Mouse (Mus musculus): Measurements from ENCODE around the gene Fgfr1op. TPM values are rescaled to one million over a fixed set of nuclear protein-coding genes. Genes with fewer than 3 reads are reported as not detected.
"Not testable (repeated sequence)": the region's sequence is repeated elsewhere in the genome, so short reads cannot be mapped to it uniquely, and the experiment has no call there.

Fgfr1op gene
- total RNA-seq, 2 experiments from 2014 or later: 14.9 to 17.9 TPM

DNA sequence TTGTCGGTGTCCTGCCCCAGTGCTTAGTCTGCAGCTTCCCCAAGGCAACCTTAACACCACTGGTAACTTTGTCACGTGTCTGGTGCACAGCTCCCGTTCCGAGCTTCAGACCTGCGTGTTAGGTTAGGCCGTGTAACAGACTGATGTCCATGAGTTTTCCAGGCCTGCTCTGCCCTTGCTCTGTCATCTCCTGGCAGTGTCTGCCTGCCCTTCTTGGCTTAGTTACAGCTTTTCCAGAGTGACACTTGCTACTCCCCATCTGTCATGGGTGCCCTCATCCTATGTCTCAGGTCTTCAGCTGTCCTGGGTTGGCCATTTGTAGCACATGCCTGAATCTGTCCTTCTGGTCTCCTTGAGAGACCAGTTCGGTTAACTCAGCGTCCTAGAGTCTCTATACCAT, 2.1 kb downstream of the Fgfr1op start:
- peak; percentile 53 for DNase-seq (ENCODE audit: low spot score)

DNA sequence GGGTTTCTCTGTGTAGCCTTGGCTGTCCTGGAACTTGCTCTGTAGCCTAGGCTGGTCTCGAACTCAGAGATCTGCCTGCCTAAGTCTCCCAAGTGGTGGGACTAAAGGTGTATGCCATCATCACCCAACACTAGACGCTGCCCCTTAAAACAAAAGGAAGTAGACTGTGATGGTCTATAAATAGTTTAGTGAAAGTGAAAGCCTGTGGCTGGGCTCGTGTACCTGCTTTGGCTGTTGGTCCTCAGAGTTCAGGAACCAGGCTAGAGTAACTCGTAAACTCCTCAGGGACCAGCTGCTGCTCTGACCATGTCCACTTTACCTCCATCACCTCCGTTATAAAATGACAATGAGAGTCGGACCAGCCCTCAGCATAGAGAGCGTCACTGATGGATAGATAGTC, 5.0 kb downstream of the Fgfr1op start:
- DNase-seq (ENCODE audit: low spot score): no peak

DNA sequence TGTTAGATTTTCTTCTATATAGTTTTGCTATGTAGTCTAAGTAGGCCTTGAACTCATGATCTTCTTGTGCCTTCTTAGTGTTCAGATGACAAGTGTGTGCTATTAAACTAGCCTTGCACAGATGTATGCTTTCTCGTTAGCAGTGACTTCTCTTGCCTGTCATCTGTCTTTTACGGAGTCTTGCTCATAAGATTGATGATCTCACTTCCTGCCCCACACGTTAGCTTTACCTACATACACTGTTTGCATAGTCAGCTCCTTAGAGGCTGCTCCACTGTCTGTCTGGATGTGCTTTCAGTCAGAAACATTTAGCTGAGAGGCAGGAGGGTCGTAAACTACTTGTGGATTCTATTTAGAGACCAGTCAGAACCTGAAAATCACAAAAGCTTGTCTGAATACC, 5.8 kb downstream of the Fgfr1op start:
- no peak for DNase-seq (ENCODE audit: low spot score)

DNA sequence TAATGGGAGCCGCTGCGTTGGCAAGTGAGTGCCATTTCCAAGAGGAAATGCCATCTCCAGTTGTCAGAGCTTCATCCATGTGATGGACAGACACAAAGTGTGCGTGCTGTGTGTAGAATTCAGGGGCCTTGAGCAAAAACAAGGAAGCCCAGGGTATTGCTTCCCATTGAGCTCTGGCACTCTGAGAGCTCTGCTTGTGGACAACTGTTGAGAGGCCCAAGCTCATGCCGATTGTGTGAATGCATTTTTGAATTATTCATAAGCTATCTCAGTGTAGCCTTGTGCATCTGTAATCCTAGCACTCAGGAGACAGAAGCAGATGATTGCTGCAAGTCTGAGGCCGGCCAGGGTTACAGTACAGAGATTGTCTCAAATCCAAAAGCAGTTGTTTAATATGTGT, 11.8 kb downstream of the Fgfr1op start:
- no peak for DNase-seq (ENCODE audit: low spot score)

DNA sequence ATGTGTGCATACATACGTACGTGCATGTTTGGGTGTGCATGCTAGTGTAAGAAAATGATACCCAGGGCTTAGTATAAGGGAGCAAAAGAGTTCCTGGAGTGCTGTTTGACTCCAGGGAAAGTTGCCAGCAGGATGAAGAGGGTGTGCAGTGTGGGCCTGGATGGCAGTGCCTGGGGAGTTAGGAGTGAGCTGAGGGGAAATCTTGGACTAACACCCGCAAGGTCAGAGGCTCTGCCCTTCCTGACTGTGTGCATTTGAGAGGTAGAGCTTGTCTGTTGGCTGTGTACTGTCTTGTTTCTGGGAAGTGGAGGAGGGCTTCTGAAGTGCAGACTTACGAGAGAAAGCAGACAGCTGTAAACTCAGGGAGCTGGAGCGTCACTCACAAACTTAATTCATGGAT, 18.5 kb downstream of the Fgfr1op start:
- DNase-seq (ENCODE audit: low spot score): no peak

DNA sequence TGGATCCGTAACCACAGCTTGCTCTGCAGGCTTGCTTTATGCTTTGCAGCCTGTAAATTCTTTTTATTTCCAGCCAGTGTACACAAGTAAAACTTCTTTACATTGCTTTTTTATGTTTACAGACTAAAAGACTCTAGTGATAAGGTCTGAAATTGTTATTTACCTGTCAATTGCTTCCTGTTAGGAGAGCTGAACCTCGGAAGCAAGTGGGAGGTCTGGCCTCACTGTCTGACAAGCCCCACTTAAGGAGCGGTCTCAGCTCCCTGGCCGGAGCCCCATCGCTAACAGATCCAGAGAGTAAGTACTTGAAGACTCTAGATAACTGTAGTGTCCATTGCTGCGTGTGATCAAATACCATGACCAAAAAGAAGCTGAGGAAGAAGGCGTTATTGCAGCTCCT, 18.9 kb downstream of the Fgfr1op start:
- no peak for DNase-seq (ENCODE audit: low spot score)

DNA sequence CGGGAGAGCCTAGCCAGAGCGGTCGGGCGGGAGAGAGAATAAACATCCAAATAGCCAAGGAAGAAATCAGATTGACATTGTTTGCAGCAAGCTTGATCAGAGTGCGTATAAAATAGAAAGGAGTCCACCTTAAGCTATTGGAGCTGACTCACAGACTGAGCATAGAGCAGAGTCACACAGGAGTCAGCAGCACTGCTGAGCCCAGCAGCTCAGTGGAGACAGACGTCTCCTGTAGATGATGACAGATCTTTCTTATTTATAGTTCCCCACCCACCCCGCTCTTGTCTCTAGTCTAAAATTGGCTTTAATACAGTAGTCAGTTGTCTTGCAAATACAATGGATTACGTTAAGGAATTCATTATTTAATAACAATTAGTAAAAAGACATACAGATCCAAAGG, 28.4 kb downstream of the Fgfr1op start:
- no peak for DNase-seq (ENCODE audit: low spot score)

DNA sequence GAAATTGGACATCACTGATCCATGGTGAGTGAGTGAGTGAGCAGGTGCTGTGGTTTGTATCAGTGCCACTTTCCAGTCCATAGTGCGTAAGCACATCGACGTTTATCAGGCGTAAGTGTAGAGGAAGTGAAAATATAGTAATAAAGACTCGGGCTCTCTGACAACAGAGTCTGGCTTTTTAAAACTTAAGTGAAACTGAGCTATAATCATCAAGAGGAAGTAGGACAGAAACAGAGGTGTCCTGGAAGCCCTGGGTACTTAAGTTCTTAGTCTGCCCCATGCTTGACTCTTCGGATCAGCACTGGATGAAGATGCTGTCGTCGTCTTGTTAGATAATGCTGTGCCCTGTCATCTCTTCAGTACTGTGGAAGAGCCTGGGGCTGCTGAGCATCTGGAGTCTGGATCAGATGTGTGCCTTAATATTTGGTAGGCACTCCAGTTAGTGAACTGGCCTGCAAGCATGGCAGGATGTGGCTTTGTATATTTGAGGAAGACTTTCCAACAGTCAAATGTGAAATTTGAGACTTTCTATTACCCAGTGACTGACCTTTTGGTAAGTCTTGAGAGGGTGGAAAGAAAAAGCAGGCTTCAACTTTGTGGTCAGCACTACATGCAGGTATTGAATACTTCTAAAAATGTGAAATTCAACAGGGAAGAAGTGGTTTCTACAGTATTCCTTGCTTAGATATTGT, 30.5 kb downstream of the Fgfr1op start:
- DNase-seq (ENCODE audit: low spot score): no peak

DNA sequence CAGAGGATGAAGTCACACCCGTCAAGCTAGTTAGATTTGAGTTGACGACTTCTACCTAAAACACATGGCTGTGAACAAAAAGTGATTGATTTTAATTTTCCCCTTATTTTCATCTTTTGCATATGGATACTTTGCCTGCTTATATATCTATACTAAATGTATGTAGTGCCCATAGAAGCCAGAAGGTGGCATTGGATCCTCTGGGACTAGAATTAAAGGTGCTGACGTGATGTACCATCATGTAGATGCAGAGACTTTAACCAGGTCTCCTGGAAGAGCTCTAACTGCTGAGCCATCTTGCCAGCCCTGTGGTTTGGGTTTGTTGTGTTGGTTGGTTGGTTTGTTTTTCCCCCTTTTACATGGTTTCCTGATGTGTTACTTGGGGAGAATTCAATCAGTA, 32.4 kb downstream of the Fgfr1op start:
- DNase-seq (ENCODE audit: low spot score): no peak

DNA sequence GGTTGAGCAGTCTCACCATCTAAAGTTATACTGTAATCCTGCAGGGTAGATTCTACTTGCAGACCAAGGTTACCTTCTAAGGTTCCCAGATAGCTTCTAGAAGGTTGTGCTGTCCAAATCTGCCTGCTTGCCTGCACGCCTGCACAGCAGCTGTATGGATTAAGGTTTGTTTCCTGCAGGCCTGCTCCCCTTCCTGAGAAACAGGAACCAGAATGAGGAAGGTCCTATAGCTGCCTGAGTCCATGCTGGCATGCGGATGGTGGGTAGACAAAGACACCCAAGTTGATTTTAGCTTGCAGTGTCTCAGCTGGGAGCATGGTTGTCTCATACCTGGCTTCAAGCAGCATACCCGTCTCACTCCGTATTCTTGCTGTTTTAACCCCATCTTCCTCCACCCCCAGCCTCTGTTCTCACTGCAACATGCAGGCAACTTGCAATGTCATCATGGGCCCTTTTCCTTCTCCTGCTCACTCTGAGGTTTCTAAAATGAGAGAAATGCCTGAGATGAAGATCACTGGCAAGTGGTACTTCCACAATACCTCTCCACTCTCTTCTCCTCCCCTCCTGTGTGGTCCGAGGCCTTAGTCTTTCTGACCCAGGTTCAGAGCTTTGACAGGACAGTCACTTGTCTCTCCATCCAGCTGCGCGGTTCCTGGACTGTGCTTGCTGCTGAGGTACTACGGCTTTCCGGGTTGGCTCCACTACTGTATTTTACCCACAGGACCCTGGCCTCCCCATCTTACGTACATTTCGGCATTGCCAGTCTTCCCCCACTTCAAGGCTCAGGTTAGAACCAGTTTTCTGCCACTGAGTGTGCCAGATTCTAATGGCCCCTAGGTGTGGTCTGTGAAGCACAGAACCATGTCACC, 34.0 kb downstream of the Fgfr1op start:
- DNase-seq (ENCODE audit: low spot score): no peak

DNA sequence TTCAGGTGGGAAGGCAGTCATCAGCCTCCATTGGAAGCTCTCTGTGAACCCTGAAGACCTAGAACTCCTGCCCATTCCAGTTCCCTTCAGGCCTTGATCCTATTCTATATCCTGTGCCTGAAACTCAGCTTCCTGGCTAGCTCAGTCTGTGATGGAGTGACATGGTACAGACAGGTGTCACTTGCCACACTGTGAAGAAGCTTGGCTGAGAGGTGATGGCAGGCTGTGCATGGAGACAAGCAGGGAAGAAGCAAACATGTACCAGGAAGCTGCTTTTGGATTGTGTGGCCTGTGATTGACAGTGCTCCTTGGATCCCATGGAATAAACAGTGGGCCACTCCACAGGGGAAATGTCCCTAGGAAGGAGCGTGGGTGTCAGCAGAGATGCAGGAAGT, 34.6 kb downstream of the Fgfr1op start:
- DNase-seq (ENCODE audit: low spot score): no peak

DNA sequence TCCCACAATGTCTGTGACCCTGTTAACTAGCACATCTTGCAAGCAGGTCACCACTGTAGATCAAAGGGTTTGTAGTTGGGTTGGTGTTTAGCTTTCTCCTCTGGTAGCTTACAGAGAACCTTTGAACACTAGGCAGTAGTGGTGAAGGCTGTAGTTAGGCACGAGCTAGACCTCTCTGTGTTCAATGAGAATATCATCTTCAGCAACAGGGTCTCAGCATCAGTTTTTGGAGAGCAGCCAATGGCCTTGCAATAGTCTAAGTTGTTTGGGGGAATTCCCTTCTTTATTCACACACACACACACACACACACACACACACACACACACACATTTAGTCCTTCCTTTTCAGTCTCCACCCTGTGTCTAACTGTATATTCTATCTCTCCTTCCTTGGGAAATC, 38.2 kb downstream of the Fgfr1op start:
- DNase-seq (ENCODE audit: low spot score): no peak

DNA sequence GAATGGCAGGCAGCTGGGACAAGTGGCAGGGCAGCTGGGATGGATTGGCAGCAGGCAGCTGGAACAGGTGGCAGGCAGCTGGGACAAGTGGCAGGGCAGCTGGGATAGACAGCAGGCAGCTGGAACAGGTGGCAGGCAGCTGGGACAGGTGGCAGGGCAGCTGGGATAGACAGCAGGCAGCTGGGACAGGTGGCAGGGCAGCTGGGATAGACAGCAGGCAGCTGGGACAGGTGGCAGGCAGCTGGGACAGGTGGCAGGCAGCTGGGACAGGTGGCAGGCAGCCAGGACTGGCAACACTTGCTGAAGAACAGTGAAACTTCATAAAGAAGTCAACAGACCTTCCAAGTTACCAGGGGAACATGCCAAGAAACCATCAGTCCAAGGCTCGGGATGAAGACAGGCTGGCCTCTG, 39.9 kb downstream of the Fgfr1op start:
- not testable (repeated sequence) for DNase-seq (ENCODE audit: low spot score)

DNA sequence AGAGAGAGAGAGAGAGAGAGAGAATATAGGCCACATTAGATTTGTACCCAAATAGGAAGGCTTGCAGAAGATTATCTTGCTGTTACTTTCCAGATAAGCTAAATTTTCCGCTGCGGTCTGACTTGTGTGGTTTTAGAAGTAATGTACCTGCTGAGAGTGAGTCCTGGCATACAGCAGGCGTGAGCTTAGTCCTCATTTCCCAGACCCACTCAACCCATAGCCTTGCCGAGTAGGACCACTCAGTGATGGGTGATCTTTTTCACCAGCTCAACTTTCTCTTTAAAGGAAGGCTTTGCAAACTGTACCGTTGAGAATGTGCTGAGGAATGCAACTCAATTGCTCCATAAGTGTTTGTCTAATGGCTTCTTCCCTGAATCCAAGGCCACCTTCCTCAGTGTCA, 41.4 kb downstream of the Fgfr1op start:
- no peak for DNase-seq (ENCODE audit: low spot score)

DNA sequence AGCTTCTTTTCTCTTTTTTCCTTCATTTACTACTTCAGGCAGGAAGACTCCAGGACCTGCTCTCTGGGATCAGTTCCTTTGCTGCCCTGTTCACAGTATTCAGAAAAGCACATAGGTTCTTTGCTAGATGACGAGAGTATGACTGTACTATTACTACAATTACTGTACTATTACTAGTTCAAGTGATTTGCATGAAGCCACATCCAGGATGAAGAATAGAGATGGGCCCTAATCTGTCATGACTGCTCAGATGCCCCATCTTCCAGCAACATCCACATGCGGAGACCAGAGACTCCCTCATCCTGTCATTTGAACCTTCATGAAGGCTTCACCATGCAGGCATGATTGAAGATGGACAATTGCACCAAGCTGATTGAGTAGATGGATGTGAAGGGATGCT, 44.4 kb downstream of the Fgfr1op start:
- DNase-seq (ENCODE audit: low spot score): no peak

DNA sequence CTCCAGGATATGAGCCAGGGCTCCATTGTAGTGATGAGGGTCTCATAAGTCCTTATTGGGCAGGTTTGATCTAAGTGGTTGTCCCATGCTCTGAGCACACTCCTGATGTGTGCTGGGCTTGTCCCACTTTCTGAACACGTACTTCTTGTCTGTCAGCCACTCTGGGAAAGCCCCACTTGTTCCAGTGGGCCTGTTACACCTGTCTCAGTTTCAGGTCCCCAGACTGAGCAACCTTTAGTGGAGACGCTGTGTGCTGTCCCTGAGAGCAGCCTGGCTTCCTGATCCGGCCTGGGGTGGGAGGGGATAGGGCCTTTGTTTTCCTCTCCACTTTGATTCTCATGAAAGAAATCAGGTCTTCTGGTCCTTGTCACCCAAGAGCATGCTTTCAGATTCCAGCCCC, 44.9 kb downstream of the Fgfr1op start:
- no peak for DNase-seq (ENCODE audit: low spot score)

DNA sequence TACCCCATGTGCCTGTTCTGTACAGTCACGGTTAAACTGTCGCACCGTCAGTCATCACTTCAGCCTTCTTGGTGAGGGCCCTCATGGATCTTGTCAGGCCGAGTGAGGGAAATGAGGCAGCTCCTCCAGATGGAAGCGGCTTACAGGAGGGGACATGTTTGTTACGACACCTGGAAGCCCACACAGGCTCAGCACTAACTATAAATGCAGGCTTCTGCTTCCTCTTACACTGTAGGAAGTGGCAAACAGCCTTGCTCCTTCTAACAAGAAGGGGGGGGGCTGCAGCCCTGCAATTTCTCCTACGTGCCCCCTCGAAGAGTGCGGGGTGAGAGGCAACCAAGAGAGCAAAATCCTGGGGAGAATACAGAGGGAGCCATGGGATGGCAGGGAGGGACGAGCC, 45.4 kb downstream of the Fgfr1op start:
- no peak for DNase-seq (ENCODE audit: low spot score)

DNA sequence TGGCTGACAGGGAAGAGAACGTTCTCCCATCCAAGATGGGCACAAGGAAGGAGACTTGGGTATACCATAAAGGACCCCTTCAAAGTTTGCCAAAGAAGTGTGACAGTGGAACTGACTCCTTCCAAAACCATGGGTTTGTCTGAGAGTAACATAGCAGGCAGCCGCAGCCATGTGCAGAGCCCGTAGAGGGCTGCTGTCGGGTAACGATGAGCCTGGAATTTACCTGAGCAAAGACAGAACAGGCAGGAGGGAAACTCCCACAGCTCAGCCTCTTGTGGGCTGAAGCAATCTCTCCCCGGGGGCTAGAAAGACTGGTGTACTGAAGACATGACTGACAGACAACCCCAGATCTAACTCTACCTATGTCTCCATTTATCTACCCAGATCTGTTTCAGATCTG, 46.1 kb downstream of the Fgfr1op start:
- DNase-seq (ENCODE audit: low spot score): no peak

DNA sequence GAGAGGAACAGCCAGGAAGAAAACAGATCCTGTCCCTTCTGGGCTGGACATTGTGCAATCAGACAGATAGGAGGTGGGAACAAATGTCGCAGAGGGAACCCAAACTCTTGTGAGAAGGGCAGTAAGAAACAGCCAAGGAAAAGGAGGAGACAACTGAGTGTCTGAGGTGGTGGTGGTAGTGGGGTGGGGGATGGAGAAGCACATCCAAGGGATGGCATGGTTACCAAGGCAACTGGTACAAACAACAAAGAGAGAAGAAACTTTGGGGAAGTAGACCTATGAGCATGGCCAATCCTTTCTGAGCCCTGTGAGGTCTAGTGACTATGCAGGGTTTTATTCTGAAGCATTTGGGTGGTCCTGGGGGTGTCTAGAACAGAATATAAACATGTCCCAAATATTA, 49.1 kb downstream of the Fgfr1op start:
- DNase-seq (ENCODE audit: low spot score): peak; percentile 9

DNA sequence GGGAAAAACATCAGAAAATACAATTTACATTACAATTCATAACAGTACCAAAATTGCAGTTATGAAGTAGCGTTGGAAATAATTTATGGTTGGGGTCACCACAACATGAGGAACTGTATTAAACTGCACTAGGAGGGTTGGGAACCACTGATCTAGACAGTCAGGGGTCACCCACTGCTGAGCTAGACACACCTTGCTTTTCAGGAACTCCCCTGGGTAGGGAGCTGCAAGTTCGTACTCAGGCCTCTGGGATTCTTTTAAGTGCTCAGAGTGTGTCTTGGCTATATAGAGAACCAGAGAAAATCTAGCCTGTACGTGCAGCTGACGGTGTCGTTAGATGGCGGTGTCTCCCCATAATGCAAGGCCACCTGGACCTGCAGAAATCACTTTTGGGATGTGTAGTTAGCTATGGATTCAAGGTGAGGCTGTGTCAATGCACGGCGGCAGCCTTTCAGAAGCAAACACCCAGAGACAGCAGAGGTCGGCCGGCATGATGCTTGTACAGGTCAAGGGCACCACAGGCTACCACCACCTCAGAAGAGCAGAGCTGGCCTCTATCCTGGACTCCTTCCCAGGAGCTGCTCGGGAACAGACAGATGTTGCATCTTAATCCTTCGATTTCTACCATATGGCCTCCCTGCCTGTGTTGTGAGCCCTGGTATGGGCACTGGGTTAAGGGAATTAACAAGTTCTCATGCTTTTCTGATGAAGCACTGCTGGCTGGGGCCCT, 49.9 kb downstream of the Fgfr1op start:
- DNase-seq (ENCODE audit: low spot score): no peak

DNA sequence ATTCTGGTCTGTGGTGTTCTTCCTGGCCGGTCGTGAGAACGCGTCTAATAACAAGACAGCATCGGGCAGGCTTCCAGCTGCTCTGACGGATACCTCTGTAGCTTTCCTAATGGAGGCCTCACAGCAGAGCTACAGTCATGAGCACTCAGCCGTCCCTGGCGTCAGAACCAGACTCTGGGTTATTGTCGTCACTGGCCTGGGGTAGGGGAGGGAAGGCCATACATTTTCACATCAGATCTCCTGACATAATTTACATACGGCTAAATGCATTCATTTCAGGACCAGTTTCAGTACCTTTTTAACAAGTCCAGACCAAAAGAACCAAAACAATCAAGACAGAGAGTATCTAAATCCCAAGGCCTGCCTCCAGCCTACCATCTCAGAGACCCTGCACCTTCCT, 57.9 kb downstream of the Fgfr1op start:
- no peak for DNase-seq (ENCODE audit: low spot score)

DNA sequence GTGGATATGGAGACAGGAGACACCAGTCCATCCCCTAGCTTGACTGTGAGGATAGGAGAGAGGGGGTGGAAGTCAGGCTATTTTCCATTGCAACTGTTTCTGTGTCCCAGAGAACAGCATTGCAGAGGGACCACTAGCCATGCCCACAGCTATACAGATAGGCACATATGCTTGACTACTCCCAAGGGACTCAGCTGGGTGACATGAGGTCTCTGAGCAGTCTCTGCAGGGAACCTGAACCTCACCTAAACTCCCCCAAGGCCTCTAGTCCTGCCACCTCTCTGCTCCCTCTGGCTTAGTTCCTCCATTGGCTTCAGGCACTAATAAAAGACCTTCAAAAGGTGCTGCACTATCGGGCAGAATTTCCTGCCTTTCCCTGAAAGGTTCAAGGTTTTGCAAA, 58.8 kb downstream of the Fgfr1op start:
- no peak for DNase-seq (ENCODE audit: low spot score)
